Mouse (Mus musculus): Measurements from ENCODE around the gene Glb1.

DNA sequence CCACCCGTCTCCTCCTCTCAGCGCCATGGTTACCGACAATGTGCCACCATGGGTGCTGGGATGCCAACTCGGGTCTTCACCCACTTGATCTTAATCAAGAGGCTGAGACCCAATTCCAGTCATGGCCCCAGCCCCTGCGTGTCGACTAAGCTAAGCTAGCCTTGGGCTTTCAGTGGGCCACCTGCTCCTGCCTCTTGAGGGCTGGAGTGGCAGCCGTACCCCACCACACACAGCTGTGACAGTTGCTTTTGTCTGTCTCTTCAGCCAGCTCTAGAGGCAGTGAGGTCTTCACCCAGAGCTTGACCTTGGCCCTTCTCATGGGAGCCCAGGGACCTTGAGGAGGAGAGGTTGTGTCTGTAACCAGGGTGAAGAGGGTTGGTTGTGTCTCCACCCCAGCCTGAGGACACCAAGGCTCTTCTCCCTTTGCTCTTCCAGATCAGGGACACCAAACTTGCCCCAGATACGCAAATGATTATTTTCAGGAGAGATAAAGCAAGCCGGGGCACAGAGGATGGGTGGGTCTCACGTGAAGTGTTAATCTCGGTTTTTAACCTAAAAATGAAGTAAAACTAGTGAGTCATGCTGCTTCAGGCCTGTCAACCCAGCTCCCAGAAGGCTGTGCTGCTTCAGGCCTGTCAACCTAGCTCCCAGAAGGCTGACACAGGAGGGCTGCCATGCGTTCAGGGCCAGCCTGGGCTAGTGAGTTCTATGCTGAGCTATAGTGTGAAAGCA, 27.4 kb downstream of the Glb1 start:
- TF ChIP-seq CTCF (IDR thresholded peaks at IDR 0.05; ENCODE audit: borderline replicate concordance, control insufficient read depth, extremely low read depth, insufficient read depth, low read length, poor library complexity) (no peak), POLR2A (IDR thresholded peaks at IDR 0.05; ENCODE audit: control insufficient read depth, extremely low read depth, insufficient read depth, low read length, poor library complexity) (no peak)
